Mouse (Mus musculus): Measurements from ENCODE around the gene CN725425. TPM values are rescaled to one million over a fixed set of nuclear protein-coding genes. Genes with fewer than 3 reads are reported as not detected.
A peak's percentile ranks its signal among the peaks of the same experiment; 100 is the strongest.

Gene CN725425
- polyA plus RNA-seq, 1 experiment from 2014 or later = not detected

DNA sequence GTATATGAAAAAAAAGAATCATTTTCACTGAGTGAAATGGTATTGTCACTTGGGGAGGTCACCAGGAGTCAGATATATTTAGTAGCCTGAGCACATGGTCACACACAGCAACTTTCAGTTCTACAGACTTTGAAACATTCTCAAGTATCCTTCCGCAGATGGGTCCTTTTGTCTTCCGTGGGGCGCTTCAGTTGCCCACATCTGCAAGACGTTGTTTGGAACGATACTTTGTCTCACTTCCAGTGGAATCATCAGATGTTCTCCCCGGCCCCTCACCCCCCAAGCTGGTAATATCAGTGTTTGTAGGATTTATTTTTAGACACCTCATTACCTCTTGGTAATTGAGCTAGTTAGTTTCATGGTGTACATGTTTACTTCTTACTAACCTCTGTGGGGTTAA lies 12.9 kb upstream of the CN725425 start:
- H3K36me3 ChIP-seq = no peaks in the 10 kb centered on the region
- 80% methylated on average over 6 of the region's 6 CpGs for WGBS
- no peaks in the 10 kb centered on the region for H3K27me3 ChIP-seq (ENCODE audit: low read depth, poor library complexity, severe bottlenecking)

GRCm38 (mm10) chr15:91190026-91190425 lies 9.3 kb upstream of the CN725425 start:
- no peak for DNase-seq (ENCODE audit: low spot score)
- peaks cover 17% of the 10 kb centered on the region for H3K4me1 ChIP-seq
- H3K36me3 ChIP-seq = no peaks in the 10 kb centered on the region
- peak overlapping the region; percentile 60 for H3K4me3 ChIP-seq
- H3K9me3 ChIP-seq (replicated peaks) = no peaks in the 10 kb centered on the region
- no peak overlapping the region for H3K27ac ChIP-seq
- 42% methylated on average over 4 of the region's 4 CpGs for WGBS
- no peaks in the 10 kb centered on the region for H3K27me3 ChIP-seq (ENCODE audit: low read depth, poor library complexity, severe bottlenecking)

More for the DNA sequence above, 12.9 kb upstream of the CN725425 start:
- Histone ChIP-seq H3K4me3 (no peak overlapping the region), H3K9me3 (replicated peaks) (no peaks in the 10 kb centered on the region), H3K27ac (no peak overlapping the region), H3K4me1 (peaks cover 16% of the 10 kb centered on the region)
- no peak for DNase-seq (ENCODE audit: low spot score)

- peaks cover 17% of the 10 kb centered on the region for H3K4me1 ChIP-seq
- peak; percentile 32 for DNase-seq (ENCODE audit: low spot score)
- no peak overlapping the region for H3K27ac ChIP-seq
Measured at GRCm38 (mm10) chr15:91190519-91191207, 8.6 kb upstream of the CN725425 start.

DNA sequence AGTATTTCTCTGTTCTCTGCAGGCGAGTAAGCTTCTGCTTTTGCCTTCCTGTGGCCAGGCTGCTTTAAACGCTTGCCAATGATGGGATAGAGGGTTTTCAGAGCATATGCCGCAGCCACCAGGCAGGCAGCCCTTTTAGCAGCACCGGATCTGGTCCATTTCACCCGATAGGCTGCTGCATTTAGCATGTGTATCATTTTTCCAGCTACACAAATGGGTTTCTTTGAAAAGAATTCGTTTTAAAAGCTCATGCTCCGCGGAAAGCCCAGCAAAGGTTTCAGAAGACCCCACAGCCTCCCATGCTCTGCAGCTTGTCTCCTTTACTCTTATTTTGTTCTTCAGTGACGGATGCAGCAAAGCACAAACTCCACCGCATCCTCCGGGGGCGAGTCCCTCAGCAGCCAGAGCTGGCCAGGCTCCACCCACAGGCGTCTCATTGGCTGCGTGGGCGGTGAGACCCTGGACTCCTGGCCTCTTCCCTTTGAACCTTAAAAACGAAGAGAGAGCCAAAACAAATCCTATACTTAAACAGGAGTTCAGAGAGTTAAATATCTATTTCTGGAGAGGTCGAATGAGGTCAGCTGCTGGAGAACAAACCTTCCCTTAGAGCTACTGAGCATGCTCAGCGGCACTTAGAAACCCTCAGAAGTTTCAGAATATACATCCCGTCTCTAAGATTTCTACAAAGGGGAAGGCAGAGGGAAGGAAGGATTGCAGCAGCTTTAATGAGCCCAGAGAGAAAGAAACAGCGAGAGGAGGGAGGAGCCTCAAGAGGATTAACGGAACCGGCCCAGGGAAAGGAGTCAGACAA lies 7.7 kb upstream of the CN725425 start, which contains the start of gene Abcd2:
TSS of gene Abcd2 (minus strand) at position 388 of the 811 bp plus-strand sequence.
- under 1% methylated on average over 22 of the region's 22 CpGs for WGBS
- H3K4me1 ChIP-seq = peaks cover 17% of the 10 kb centered on the region
- H3K4me3 ChIP-seq = peak within 1 kb of the TSS; percentile 60
- no peaks in the 10 kb centered on the region for H3K36me3 ChIP-seq
- peak within 1 kb of the TSS; percentile 84 for H3K27ac ChIP-seq
- peak; percentile 82 for DNase-seq (ENCODE audit: low spot score)
- H3K9me3 ChIP-seq (replicated peaks) = no peaks in the 10 kb centered on the region
- no peaks in the 10 kb centered on the region for H3K27me3 ChIP-seq (ENCODE audit: low read depth, poor library complexity, severe bottlenecking)

More at GRCm38 (mm10) chr15:91190519-91191207, 8.6 kb upstream of the CN725425 start:
- WGBS = 47% methylated on average over 17 of the region's 17 CpGs
- no peaks in the 10 kb centered on the region for H3K9me3 ChIP-seq (replicated peaks)
- no peaks in the 10 kb centered on the region for H3K27me3 ChIP-seq (ENCODE audit: low read depth, poor library complexity, severe bottlenecking)
- no peaks in the 10 kb centered on the region for H3K36me3 ChIP-seq
- peak overlapping the region; percentile 60 for H3K4me3 ChIP-seq

GRCm38 (mm10) chr15:91192223-91192598 lies 7.1 kb upstream of the CN725425 start:
- peak overlapping the region; percentile 60 for H3K4me3 ChIP-seq

GRCm38 (mm10) chr15:91200833-91201232 lies 1.5 kb downstream of the CN725425 start:
- no peaks in the 10 kb centered on the region for H3K9me3 ChIP-seq (replicated peaks)
- WGBS = 92% methylated on average over 1 of the region's 1 CpGs

More at GRCm38 (mm10) chr15:91192223-91192598, 7.1 kb upstream of the CN725425 start:
- no peak for DNase-seq (ENCODE audit: low spot score)
- Histone ChIP-seq H3K27ac (peak overlapping the region; percentile 84), H3K36me3 (no peaks in the 10 kb centered on the region), H3K4me1 (peaks cover 17% of the 10 kb centered on the region), H3K9me3 (replicated peaks) (no peaks in the 10 kb centered on the region), H3K27me3 (ENCODE audit: low read depth, poor library complexity, severe bottlenecking) (no peaks in the 10 kb centered on the region)
- 14% methylated on average over 7 of the region's 7 CpGs for WGBS

GRCm38 (mm10) chr15:91202486-91202885 lies 3.2 kb downstream of the CN725425 start:
- DNase-seq (ENCODE audit: low spot score) = no peak
- Histone ChIP-seq H3K4me3 (no peak overlapping the region), H3K36me3 (no peaks in the 10 kb centered on the region), H3K27me3 (ENCODE audit: low read depth, poor library complexity, severe bottlenecking) (no peaks in the 10 kb centered on the region), H3K27ac (no peak overlapping the region), H3K9me3 (replicated peaks) (no peaks in the 10 kb centered on the region), H3K4me1 (no peaks in the 10 kb centered on the region)
- WGBS = 96% methylated on average over 1 of the region's 1 CpGs

More at GRCm38 (mm10) chr15:91200833-91201232, 1.5 kb downstream of the CN725425 start:
- Histone ChIP-seq H3K4me3 (no peak overlapping the region), H3K4me1 (no peaks in the 10 kb centered on the region), H3K27ac (no peak overlapping the region), H3K27me3 (ENCODE audit: low read depth, poor library complexity, severe bottlenecking) (no peaks in the 10 kb centered on the region), H3K36me3 (no peaks in the 10 kb centered on the region)
- no peak for DNase-seq (ENCODE audit: low spot score)

GRCm38 (mm10) chr15:91203521-91203920 lies 4.2 kb downstream of the CN725425 start:
- 91% methylated on average over 3 of the region's 3 CpGs for WGBS
- Histone ChIP-seq H3K27me3 (ENCODE audit: low read depth, poor library complexity, severe bottlenecking) (no peaks in the 10 kb centered on the region), H3K9me3 (replicated peaks) (no peaks in the 10 kb centered on the region), H3K27ac (no peak overlapping the region), H3K36me3 (no peaks in the 10 kb centered on the region), H3K4me3 (no peak overlapping the region), H3K4me1 (no peaks in the 10 kb centered on the region)
- no peak for DNase-seq (ENCODE audit: low spot score)

GRCm38 (mm10) chr15:91206518-91206917 lies 7.2 kb downstream of the CN725425 start:
- Histone ChIP-seq H3K36me3 (no peaks in the 10 kb centered on the region), H3K9me3 (replicated peaks) (no peaks in the 10 kb centered on the region), H3K27ac (no peak overlapping the region), H3K4me1 (no peaks in the 10 kb centered on the region), H3K4me3 (no peak overlapping the region), H3K27me3 (ENCODE audit: low read depth, poor library complexity, severe bottlenecking) (no peaks in the 10 kb centered on the region)
- no peak for DNase-seq (ENCODE audit: low spot score)
- WGBS = 89% methylated on average over 5 of the region's 5 CpGs

GRCm38 (mm10) chr15:91237294-91237693 lies 38.0 kb downstream of the CN725425 start:
- DNase-seq (ENCODE audit: low spot score) = no peak
- Histone ChIP-seq H3K9me3 (replicated peaks) (no peaks in the 10 kb centered on the region), H3K4me3 (no peak overlapping the region), H3K27me3 (ENCODE audit: low read depth, poor library complexity, severe bottlenecking) (no peaks in the 10 kb centered on the region), H3K36me3 (no peaks in the 10 kb centered on the region), H3K27ac (no peak overlapping the region), H3K4me1 (no peaks in the 10 kb centered on the region)
- WGBS = 92% methylated on average over 5 of the region's 5 CpGs

- no peak overlapping the region for H3K4me3 ChIP-seq
- DNase-seq (ENCODE audit: low spot score) = no peak
- H3K27me3 ChIP-seq (ENCODE audit: low read depth, poor library complexity, severe bottlenecking) = no peaks in the 10 kb centered on the region
- no peaks in the 10 kb centered on the region for H3K36me3 ChIP-seq
- no peaks in the 10 kb centered on the region for H3K4me1 ChIP-seq
- H3K9me3 ChIP-seq (replicated peaks) = no peaks in the 10 kb centered on the region
- no peak overlapping the region for H3K27ac ChIP-seq
- 93% methylated on average over 3 of the region's 3 CpGs for WGBS
Measured at GRCm38 (mm10) chr15:91240683-91241335, 41.5 kb downstream of the CN725425 start.

GRCm38 (mm10) chr15:91250815-91251214 lies 51.5 kb downstream of the CN725425 start:
- no peaks in the 10 kb centered on the region for H3K9me3 ChIP-seq (replicated peaks)
- H3K27me3 ChIP-seq (ENCODE audit: low read depth, poor library complexity, severe bottlenecking) = no peaks in the 10 kb centered on the region
- no peak overlapping the region for H3K4me3 ChIP-seq
- H3K36me3 ChIP-seq = no peaks in the 10 kb centered on the region
- 91% methylated on average over 6 of the region's 6 CpGs for WGBS
- H3K27ac ChIP-seq = no peak overlapping the region
- DNase-seq (ENCODE audit: low spot score) = no peak
- H3K4me1 ChIP-seq = no peaks in the 10 kb centered on the region

Measured in limb, embryonic 10.5 days (tissue).